Mouse (Mus musculus) thymus, postnatal 14 days (tissue): ENCODE measurements around the gene Slc35f4.

Source experiments
- DNase-seq: peaks from one replicate; pipeline ENCODE4 v3.0.0; 2021

Gene Slc35f4

GRCm38 (mm10) chr14:49277642-49278041 is 248.2 kb downstream of the Slc35f4 start:
- no peak for DNase-seq

GRCm38 (mm10) chr14:49275376-49275775 is 250.5 kb downstream of the Slc35f4 start:
- DNase-seq = no peak

- DNase-seq = no peak
Measured at GRCm38 (mm10) chr14:49265286-49266002, 260.4 kb downstream of the Slc35f4 start.
